Mouse (Mus musculus): ENCODE measurements around the gene Arid3c. TPM values are rescaled to one million over a fixed set of nuclear protein-coding genes. Genes with fewer than 3 reads are reported as not detected.
"Not testable (repeated sequence)": the region's sequence is repeated elsewhere in the genome, so short reads cannot be mapped to it uniquely, and the experiment has no call there.

Gene Arid3c
- not detected in 2 replicates for polyA plus RNA-seq (2012; ENCODE audit: insufficient read depth, insufficient read length, low replicate concordance, missing spikeins)

GRCm38 (mm10) chr4:41731052-41731765 lies at the start of gene Arid3c:
TSS of gene Arid3c (minus strand) at chr4:41731142.
- TF ChIP-seq CTCF (IDR thresholded peaks at IDR 0.05; ENCODE audit: insufficient read depth, low read depth, low read length) (no peak), POLR2A (IDR thresholded peaks at IDR 0.05; ENCODE audit: insufficient read depth, low read depth, low read length) (no peak)
- Histone ChIP-seq H3K4me1 (ENCODE audit: control insufficient read depth, insufficient read depth, low read length) (peaks cover 11% of the 10 kb centered on the region), H3K27ac (ENCODE audit: insufficient read depth, low read depth, low read length) (no peak within 1 kb of the TSS), H3K4me3 (ENCODE audit: insufficient read depth, low read depth, low read length) (peak within 1 kb of the TSS; percentile 24)
- WGBS, result 1% methylated on average over 50 of the region's 50 CpGs

GRCm38 (mm10) chr4:41775840-41776239 lies 44.9 kb upstream of the Arid3c start:
- H3K27ac ChIP-seq (ENCODE audit: insufficient read depth, low read depth, low read length); H3K4me3 ChIP-seq (ENCODE audit: insufficient read depth, low read depth, low read length); H3K4me1 ChIP-seq (ENCODE audit: control insufficient read depth, insufficient read depth, low read length): not testable (repeated sequence)
- 96% methylated on average over 1 of the region's 1 CpGs for WGBS

DNA sequence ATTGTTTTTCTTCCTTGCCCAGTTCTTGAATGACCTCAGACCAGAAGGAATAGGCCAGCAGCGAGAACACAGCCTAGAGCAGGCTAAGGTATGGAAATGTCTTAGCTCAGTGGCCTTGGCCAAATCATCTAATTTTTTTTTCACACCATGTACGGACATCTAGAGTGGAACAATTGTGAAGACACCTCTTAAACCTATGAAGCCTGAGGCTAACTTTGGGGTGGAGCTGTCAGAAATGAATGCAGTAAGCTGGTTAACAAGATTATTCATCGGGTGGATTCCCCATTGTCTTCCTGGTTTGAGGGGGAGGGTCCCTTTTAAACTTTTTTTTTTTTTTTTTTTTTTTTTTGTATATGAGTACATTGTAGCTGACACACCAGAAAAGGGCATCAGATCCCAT lies 43.6 kb upstream of the Arid3c start:
- H3K4me1 ChIP-seq (ENCODE audit: control insufficient read depth, insufficient read depth, low read length); H3K27ac ChIP-seq (ENCODE audit: insufficient read depth, low read depth, low read length); H3K4me3 ChIP-seq (ENCODE audit: insufficient read depth, low read depth, low read length): not testable (repeated sequence)
- 77% methylated on average over 3 of the region's 3 CpGs for WGBS

GRCm38 (mm10) chr4:41774002-41774401 lies 43.1 kb upstream of the Arid3c start, which contains the start of gene Ccl27a:
TSS of gene Ccl27a (minus strand) at chr4:41774247.
- not testable (repeated sequence) for H3K27ac ChIP-seq (ENCODE audit: insufficient read depth, low read depth, low read length); H3K4me1 ChIP-seq (ENCODE audit: control insufficient read depth, insufficient read depth, low read length)
- 5% methylated on average over 12 of the region's 14 CpGs for WGBS
- H3K4me3 ChIP-seq (ENCODE audit: insufficient read depth, low read depth, low read length), result peak within 1 kb of the TSS; percentile 59

- H3K27ac ChIP-seq (ENCODE audit: insufficient read depth, low read depth, low read length); H3K4me1 ChIP-seq (ENCODE audit: control insufficient read depth, insufficient read depth, low read length): not testable (repeated sequence)
- H3K4me3 ChIP-seq (ENCODE audit: insufficient read depth, low read depth, low read length), result peak overlapping the region; percentile 59
- 1% methylated on average over 20 of the region's 25 CpGs for WGBS
Measured at GRCm38 (mm10) chr4:41773502-41773901, 42.6 kb upstream of the Arid3c start.

DNA sequence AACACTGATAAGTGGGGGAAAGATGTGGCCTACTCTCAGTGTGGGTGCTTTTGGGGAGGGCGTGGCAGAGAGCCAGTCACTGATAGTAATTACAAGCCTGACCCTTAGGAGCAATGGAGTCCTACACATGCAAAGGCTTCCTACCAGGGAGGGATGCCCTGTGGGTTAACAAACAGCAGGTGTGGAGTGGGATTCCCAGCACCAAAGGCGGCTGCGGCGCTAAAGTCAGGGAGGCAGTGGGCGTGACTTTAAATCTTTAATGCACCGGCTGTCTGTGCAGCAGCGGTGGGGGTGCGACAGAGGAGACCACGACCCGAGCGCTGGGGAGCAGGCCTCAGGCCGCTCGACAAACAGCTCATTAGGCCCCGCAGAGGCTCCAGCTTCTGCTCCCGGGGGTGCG lies 42.0 kb upstream of the Arid3c start:
- peak overlapping the region; percentile 33 for H3K4me3 ChIP-seq (ENCODE audit: insufficient read depth, low read depth, low read length)
- H3K4me1 ChIP-seq (ENCODE audit: control insufficient read depth, insufficient read depth, low read length); H3K27ac ChIP-seq (ENCODE audit: insufficient read depth, low read depth, low read length): not testable (repeated sequence)
- WGBS, result 4% methylated on average over 7 of the region's 16 CpGs

DNA sequence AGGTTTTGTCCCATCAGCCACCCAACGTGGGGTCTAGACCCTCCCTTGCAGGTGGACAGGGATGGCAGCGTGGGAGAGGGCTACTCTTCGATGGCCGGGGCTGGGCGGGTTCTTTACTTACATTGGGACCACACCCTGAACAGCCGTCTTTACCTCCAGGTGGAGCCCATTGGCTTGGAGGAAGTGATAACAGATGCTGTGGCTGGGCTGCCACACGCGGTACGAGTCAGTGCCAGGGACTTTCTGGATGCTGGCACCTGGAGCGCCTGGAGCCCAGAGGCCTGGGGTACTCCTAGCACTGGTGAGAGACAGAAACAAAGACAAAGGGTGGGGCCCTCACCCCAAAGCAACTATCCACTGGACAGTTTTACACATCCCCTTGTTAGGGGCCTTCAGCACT lies 36.4 kb upstream of the Arid3c start:
- H3K4me1 ChIP-seq (ENCODE audit: control insufficient read depth, insufficient read depth, low read length); H3K4me3 ChIP-seq (ENCODE audit: insufficient read depth, low read depth, low read length); H3K27ac ChIP-seq (ENCODE audit: insufficient read depth, low read depth, low read length): not testable (repeated sequence)
- whole genome bisulfite sequencing, result 89% methylated on average over 10 of the region's 10 CpGs

DNA sequence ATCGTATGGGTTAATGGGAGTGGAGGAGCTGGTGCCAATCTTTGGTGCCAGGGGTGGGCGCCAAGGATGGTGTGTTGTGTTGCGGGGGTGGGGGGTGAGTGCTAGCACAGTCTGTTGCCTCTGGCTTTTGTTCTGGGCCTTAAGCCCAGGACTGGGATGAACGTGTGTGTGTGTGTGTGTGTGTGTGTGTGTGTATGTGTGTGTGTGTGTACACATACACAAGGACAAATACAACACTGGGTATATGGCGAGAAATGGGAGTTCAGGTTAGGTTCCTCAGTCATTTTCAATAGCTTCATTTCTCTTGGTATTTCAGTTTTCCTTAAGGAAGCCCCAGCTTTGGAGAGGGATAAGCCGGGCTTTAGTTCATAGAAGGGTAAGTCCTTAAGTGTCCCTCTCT lies 32.2 kb upstream of the Arid3c start:
- WGBS, result 66% methylated on average over 5 of the region's 6 CpGs
- H3K4me3 ChIP-seq (ENCODE audit: insufficient read depth, low read depth, low read length); H3K27ac ChIP-seq (ENCODE audit: insufficient read depth, low read depth, low read length): not testable (repeated sequence)
- H3K4me1 ChIP-seq (ENCODE audit: control insufficient read depth, insufficient read depth, low read length), result peaks cover 24% of the 10 kb centered on the region

DNA sequence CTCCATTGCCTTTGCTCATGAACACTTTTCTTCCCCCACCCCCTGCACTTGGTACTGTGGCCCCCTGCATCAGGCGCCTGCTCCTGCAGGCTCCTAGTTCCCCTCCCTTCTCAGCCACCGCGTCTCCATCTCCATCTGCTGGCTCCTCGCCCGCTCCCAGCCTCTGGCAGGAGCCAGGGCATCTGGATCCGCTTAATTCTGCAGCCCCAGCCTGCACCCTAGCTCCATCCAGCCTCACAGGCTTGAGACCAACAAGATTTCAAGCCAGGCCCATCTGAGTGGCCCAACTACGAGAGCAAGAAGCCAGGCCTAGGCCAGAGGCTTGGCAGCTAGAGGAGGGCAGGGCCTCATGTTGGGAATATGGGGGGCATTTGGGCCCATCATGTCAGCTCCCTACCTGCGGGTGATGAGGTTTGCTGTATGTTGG lies 31.8 kb upstream of the Arid3c start:
- H3K4me3 ChIP-seq (ENCODE audit: insufficient read depth, low read depth, low read length); H3K27ac ChIP-seq (ENCODE audit: insufficient read depth, low read depth, low read length): not testable (repeated sequence)
- WGBS, result 60% methylated on average over 8 of the region's 8 CpGs
- H3K4me1 ChIP-seq (ENCODE audit: control insufficient read depth, insufficient read depth, low read length), result peaks cover 24% of the 10 kb centered on the region

DNA sequence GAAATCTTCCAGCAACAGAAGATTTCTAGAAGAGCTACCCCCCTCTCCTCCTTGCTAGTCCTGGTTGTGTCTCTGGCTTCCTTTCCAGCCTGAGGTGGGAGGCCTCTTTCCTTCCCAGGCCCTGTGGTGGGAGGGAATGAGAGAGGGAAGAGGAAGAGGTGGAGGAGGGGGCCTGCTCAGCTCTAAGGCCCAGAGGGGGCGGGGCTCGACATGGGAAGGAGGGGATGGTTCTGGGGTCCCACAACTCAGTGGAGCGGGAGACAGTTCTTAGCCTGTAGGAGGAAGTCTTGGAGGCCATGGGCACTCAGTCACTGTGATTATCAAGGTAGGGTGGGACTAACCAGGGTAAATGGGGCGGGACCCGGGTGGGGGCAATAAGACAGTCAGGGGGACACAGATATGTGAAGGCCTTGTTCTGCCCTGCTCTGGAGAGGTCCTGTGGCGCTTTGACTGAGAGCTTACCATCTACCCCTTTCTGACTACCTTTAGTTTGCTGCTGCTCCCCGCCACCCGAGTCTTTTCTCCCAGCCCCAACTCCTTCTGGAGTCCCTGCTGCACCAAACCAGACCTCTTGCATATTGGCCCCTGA lies 31.3 kb upstream of the Arid3c start:
- TF ChIP-seq POLR2A (IDR thresholded peaks at IDR 0.05; ENCODE audit: insufficient read depth, low read depth, low read length) (no peak), CTCF (IDR thresholded peaks at IDR 0.05; ENCODE audit: insufficient read depth, low read depth, low read length) (no peak)
- Histone ChIP-seq H3K4me1 (ENCODE audit: control insufficient read depth, insufficient read depth, low read length) (peaks cover 24% of the 10 kb centered on the region), H3K27ac (ENCODE audit: insufficient read depth, low read depth, low read length) (no peak overlapping the region), H3K4me3 (ENCODE audit: insufficient read depth, low read depth, low read length) (no peak overlapping the region)
- WGBS, result 74% methylated on average over 8 of the region's 8 CpGs

Measured in olfactory bulb, adult 2 months (tissue).